Mouse (Mus musculus): ENCODE data around the gene D930020B18Rik. TPM values are rescaled to one million over a fixed set of nuclear protein-coding genes. Genes with fewer than 3 reads are reported as not detected.

The D930020B18Rik gene
- 1.2 and 1.5 TPM in 2 replicates for polyA plus RNA-seq (2015; fragmentation: Nextera tagmentation; extraction: Ambion mirVana)

GRCm38 (mm10) chr10:121641272-121642053 lies at the start of gene D930020B18Rik:
D930020B18Rik (plus strand) TSS chr10:121641588.
- DNase-seq (ENCODE audit: low spot score), result peak; percentile 74
- peak; percentile 69; the same call in 1 of the 2 replicates for ATAC-seq (ENCODE audit: low FRiP score, low TSS enrichment)

GRCm38 (mm10) chr10:121596580-121596979 lies 44.8 kb upstream of the D930020B18Rik start:
- no peaks in the 10 kb centered on the region for H3K9me3 ChIP-seq (ENCODE audit: control insufficient read depth, low read length)
- no peak for DNase-seq (ENCODE audit: low spot score)
- no peaks in the 10 kb centered on the region for H3K4me1 ChIP-seq (replicated peaks; ENCODE audit: control insufficient read depth, insufficient read depth)
- WGBS, result 79% methylated on average over 9 of the region's 9 CpGs
- no peak overlapping the region for H3K4me3 ChIP-seq (ENCODE audit: low read depth, low read length)
- TF ChIP-seq CTCF (IDR thresholded peaks at IDR 0.05; ENCODE audit: low read depth), result no peak
- TF ChIP-seq EP300 (optimal IDR thresholded peaks at IDR 0.05), result no peak
- no peak overlapping the region for H3K4me2 ChIP-seq (replicated peaks; ENCODE audit: low read depth)
- no peak for ATAC-seq (ENCODE audit: low FRiP score, low TSS enrichment)
- H3K27me3 ChIP-seq (ENCODE audit: control insufficient read depth, insufficient read depth, low read length), result no peaks in the 10 kb centered on the region
- peaks cover 29% of the 10 kb centered on the region for H3K36me3 ChIP-seq (ENCODE audit: control insufficient read depth, insufficient read depth, low read length)
- no peak overlapping the region for H3K9ac ChIP-seq (ENCODE audit: low read length)
- H3K27ac ChIP-seq (replicated peaks), result no peak overlapping the region

More at GRCm38 (mm10) chr10:121641272-121642053, at the start of gene D930020B18Rik:
- Histone ChIP-seq H3K4me2 (replicated peaks; ENCODE audit: low read depth) (peak within 1 kb of the TSS; percentile 94), H3K9ac (ENCODE audit: low read length) (peak within 1 kb of the TSS; percentile 43; the same call in 1 of the 2 replicates), H3K4me3 (ENCODE audit: low read depth, low read length) (peak within 1 kb of the TSS; percentile 58), H3K4me1 (replicated peaks; ENCODE audit: control insufficient read depth, insufficient read depth) (0 out of 2 replicates have a peak, but pooled peaks cover 2% of the 10 kb centered on the region), H3K27ac (replicated peaks) (no peak within 1 kb of the TSS; the same call in 1 of the 2 replicates), H3K36me3 (ENCODE audit: control insufficient read depth, insufficient read depth, low read length) (no peaks in the 10 kb centered on the region), H3K27me3 (ENCODE audit: control insufficient read depth, insufficient read depth, low read length) (peaks cover 3% of the 10 kb centered on the region; the same call in 1 of the 2 replicates), H3K9me3 (ENCODE audit: control insufficient read depth, low read length) (no peaks in the 10 kb centered on the region)
- TF ChIP-seq EP300 (optimal IDR thresholded peaks at IDR 0.05) (no peak), CTCF (IDR thresholded peaks at IDR 0.05; ENCODE audit: low read depth) (no peak)
- WGBS, result under 1% methylated on average over 69 of the region's 69 CpGs

GRCm38 (mm10) chr10:121601272-121601671 lies 40.1 kb upstream of the D930020B18Rik start:
- TF ChIP-seq CTCF (IDR thresholded peaks at IDR 0.05; ENCODE audit: low read depth) (no peak), EP300 (optimal IDR thresholded peaks at IDR 0.05) (no peak)
- no peaks in the 10 kb centered on the region for H3K27me3 ChIP-seq (ENCODE audit: control insufficient read depth, insufficient read depth, low read length)
- WGBS, result 67% methylated on average over 6 of the region's 6 CpGs
- no peak overlapping the region for H3K27ac ChIP-seq (replicated peaks)
- no peaks in the 10 kb centered on the region for H3K4me1 ChIP-seq (replicated peaks; ENCODE audit: control insufficient read depth, insufficient read depth)
- peaks cover 52% of the 10 kb centered on the region for H3K36me3 ChIP-seq (ENCODE audit: control insufficient read depth, insufficient read depth, low read length)
- no peaks in the 10 kb centered on the region for H3K9me3 ChIP-seq (ENCODE audit: control insufficient read depth, low read length)
- ATAC-seq (ENCODE audit: low FRiP score, low TSS enrichment), result no peak
- no peak for DNase-seq (ENCODE audit: low spot score)
- H3K4me2 ChIP-seq (replicated peaks; ENCODE audit: low read depth), result no peak overlapping the region
- H3K4me3 ChIP-seq (ENCODE audit: low read depth, low read length), result no peak overlapping the region
- no peak overlapping the region for H3K9ac ChIP-seq (ENCODE audit: low read length)

- no peak for DNase-seq (ENCODE audit: low spot score)
- Histone ChIP-seq H3K27me3 (ENCODE audit: control insufficient read depth, insufficient read depth, low read length) (no peaks in the 10 kb centered on the region), H3K9me3 (ENCODE audit: control insufficient read depth, low read length) (no peaks in the 10 kb centered on the region), H3K4me1 (replicated peaks; ENCODE audit: control insufficient read depth, insufficient read depth) (no peaks in the 10 kb centered on the region), H3K4me3 (ENCODE audit: low read depth, low read length) (no peak overlapping the region), H3K4me2 (replicated peaks; ENCODE audit: low read depth) (no peak overlapping the region), H3K27ac (replicated peaks) (no peak overlapping the region), H3K9ac (ENCODE audit: low read length) (no peak overlapping the region), H3K36me3 (ENCODE audit: control insufficient read depth, insufficient read depth, low read length) (peaks cover 58% of the 10 kb centered on the region)
- TF ChIP-seq CTCF (IDR thresholded peaks at IDR 0.05; ENCODE audit: low read depth) (no peak), EP300 (optimal IDR thresholded peaks at IDR 0.05) (no peak)
- WGBS, result 80% methylated on average over 4 of the region's 4 CpGs
- ATAC-seq (ENCODE audit: low FRiP score, low TSS enrichment), result no peak
Observed at GRCm38 (mm10) chr10:121603556-121603955, 37.8 kb upstream of the D930020B18Rik start.

- Histone ChIP-seq H3K4me3 (ENCODE audit: low read depth, low read length) (no peak overlapping the region), H3K27ac (replicated peaks) (no peak overlapping the region), H3K9me3 (ENCODE audit: control insufficient read depth, low read length) (no peaks in the 10 kb centered on the region), H3K4me2 (replicated peaks; ENCODE audit: low read depth) (no peak overlapping the region), H3K4me1 (replicated peaks; ENCODE audit: control insufficient read depth, insufficient read depth) (no peaks in the 10 kb centered on the region), H3K36me3 (ENCODE audit: control insufficient read depth, insufficient read depth, low read length) (peaks cover 52% of the 10 kb centered on the region), H3K27me3 (ENCODE audit: control insufficient read depth, insufficient read depth, low read length) (no peaks in the 10 kb centered on the region), H3K9ac (ENCODE audit: low read length) (no peak overlapping the region)
- TF ChIP-seq EP300 (optimal IDR thresholded peaks at IDR 0.05) (no peak), CTCF (IDR thresholded peaks at IDR 0.05; ENCODE audit: low read depth) (0 out of 2 replicates have a peak, but pooled peaks have one; percentile 18)
- WGBS, result 88% methylated on average over 13 of the region's 13 CpGs
- ATAC-seq (ENCODE audit: low FRiP score, low TSS enrichment), result peak; percentile 69
- DNase-seq (ENCODE audit: low spot score), result no peak
Observed at GRCm38 (mm10) chr10:121604632-121605344, 36.6 kb upstream of the D930020B18Rik start.

All from stomach, postnatal 0 days (tissue).